Mouse (Mus musculus) C2C12 (cell line): ENCODE data around the gene Mief1.

Experiments used
- CTCF ChIP-seq: IDR thresholded peaks from one replicate; pipeline ENCODE4 v1.5.1; 2011; ENCODE audit not compliant: control insufficient read depth, insufficient read depth, insufficient read length
- MYOG ChIP-seq: IDR thresholded peaks from one replicate; pipeline ENCODE4 v1.6.1; 2011; ENCODE audit not compliant: control insufficient read depth, insufficient read length; ENCODE audit errors: extremely low read depth
- USF1 ChIP-seq: IDR thresholded peaks from one replicate; pipeline ENCODE4 v1.6.1; 2011; ENCODE audit warnings: low read depth, mild to moderate bottlenecking, control low read depth, moderate library complexity

- no peak for TF ChIP-seq CTCF
- TF ChIP-seq MYOG = no peak
- TF ChIP-seq USF1 = no peak
These were observed 15.9 kb downstream of the Mief1 start for GRCm38 (mm10) chr15:80249672-80250071.
